Mouse (Mus musculus) retina, postnatal 1 day (tissue): ENCODE results near the gene Slc28a1.

Experiments
- DNase-seq: peaks from one replicate; pipeline ENCODE4 v3.0.0-alpha.2; 2012

Gene Slc28a1

GRCm38 (mm10) chr7:81214153-81214907 is 99.7 kb downstream of the Slc28a1 start:
- DNase-seq: peak; percentile 41

GRCm38 (mm10) chr7:81215950-81216349 is 101.4 kb downstream of the Slc28a1 start:
- DNase-seq: no peak

GRCm38 (mm10) chr7:81219321-81219720 is 104.7 kb downstream of the Slc28a1 start:
- no peak for DNase-seq
